Mouse (Mus musculus): ENCODE results near the gene Tll2. TPM values are rescaled to one million over a fixed set of nuclear protein-coding genes. Genes with fewer than 3 reads are reported as not detected.

The Tll2 gene
- polyA plus RNA-seq, 1 experiment from 2014 or later, result not detected

GRCm38 (mm10) chr19:41088491-41088890, 118.1 kb downstream of the Tll2 start:
- ATAC-seq (no peak), DNase-seq (ENCODE audit: low spot score) (no peak)
- Histone ChIP-seq H3K4me3 (ENCODE audit: low read depth, low read length) (no peak overlapping the region), H3K4me1 (ENCODE audit: insufficient read depth, low read depth, low read length) (no peaks in the 10 kb centered on the region), H3K4me2 (replicated peaks; ENCODE audit: low read depth, low read length) (0 out of 2 replicates have a peak overlapping the region, but pooled peaks have one; percentile 11), H3K9me3 (ENCODE audit: low read length) (no peaks in the 10 kb centered on the region), H3K27me3 (replicated peaks; ENCODE audit: insufficient read depth, low read length) (no peaks in the 10 kb centered on the region), H3K9ac (replicated peaks; ENCODE audit: low read depth) (no peak overlapping the region), H3K27ac (ENCODE audit: low read length) (no peak overlapping the region), H3K36me3 (ENCODE audit: insufficient read depth, low read length) (no peaks in the 10 kb centered on the region)
- TF ChIP-seq EP300 (IDR thresholded peaks at IDR 0.05) (no peak), CTCF (IDR thresholded peaks at IDR 0.05) (no peak)
- WGBS, result 32% methylated on average over 18 of the region's 18 CpGs

- Histone ChIP-seq H3K27me3 (replicated peaks; ENCODE audit: insufficient read depth, low read length) (no peaks in the 10 kb centered on the region), H3K9ac (replicated peaks; ENCODE audit: low read depth) (no peak overlapping the region), H3K4me2 (replicated peaks; ENCODE audit: low read depth, low read length) (no peak overlapping the region), H3K9me3 (ENCODE audit: low read length) (no peaks in the 10 kb centered on the region), H3K4me1 (ENCODE audit: insufficient read depth, low read depth, low read length) (no peaks in the 10 kb centered on the region), H3K4me3 (ENCODE audit: low read depth, low read length) (no peak overlapping the region), H3K27ac (ENCODE audit: low read length) (no peak overlapping the region), H3K36me3 (ENCODE audit: insufficient read depth, low read length) (no peaks in the 10 kb centered on the region)
- 62% methylated on average over 4 of the region's 4 CpGs for WGBS
- DNase-seq (ENCODE audit: low spot score) (no peak), ATAC-seq (no peak)
- TF ChIP-seq EP300 (IDR thresholded peaks at IDR 0.05) (no peak), CTCF (IDR thresholded peaks at IDR 0.05) (no peak)
Measured at GRCm38 (mm10) chr19:41087901-41088300, 118.7 kb downstream of the Tll2 start.

GRCm38 (mm10) chr19:41086700-41087099, 119.9 kb downstream of the Tll2 start:
- Histone ChIP-seq H3K36me3 (ENCODE audit: insufficient read depth, low read length) (no peaks in the 10 kb centered on the region), H3K9me3 (ENCODE audit: low read length) (no peaks in the 10 kb centered on the region), H3K4me1 (ENCODE audit: insufficient read depth, low read depth, low read length) (no peaks in the 10 kb centered on the region), H3K27ac (ENCODE audit: low read length) (no peak overlapping the region), H3K4me2 (replicated peaks; ENCODE audit: low read depth, low read length) (no peak overlapping the region), H3K27me3 (replicated peaks; ENCODE audit: insufficient read depth, low read length) (no peaks in the 10 kb centered on the region), H3K9ac (replicated peaks; ENCODE audit: low read depth) (no peak overlapping the region), H3K4me3 (ENCODE audit: low read depth, low read length) (no peak overlapping the region)
- DNase-seq (ENCODE audit: low spot score), result peak; percentile 82
- ATAC-seq, result peak; percentile 41; the same call in 1 of the 2 replicates
- no peak for TF ChIP-seq EP300 (IDR thresholded peaks at IDR 0.05)
- TF ChIP-seq CTCF (IDR thresholded peaks at IDR 0.05), result peak; percentile 87
- 0% methylated on average over 2 of the region's 2 CpGs for WGBS

- H3K9me3 ChIP-seq (ENCODE audit: low read length), result no peaks in the 10 kb centered on the region
- no peaks in the 10 kb centered on the region for H3K27me3 ChIP-seq (replicated peaks; ENCODE audit: insufficient read depth, low read length)
- H3K4me3 ChIP-seq (ENCODE audit: low read depth, low read length), result no peak overlapping the region
- no peaks in the 10 kb centered on the region for H3K36me3 ChIP-seq (ENCODE audit: insufficient read depth, low read length)
- H3K4me1 ChIP-seq (ENCODE audit: insufficient read depth, low read depth, low read length), result no peaks in the 10 kb centered on the region
- TF ChIP-seq CTCF (IDR thresholded peaks at IDR 0.05) (no peak), EP300 (IDR thresholded peaks at IDR 0.05) (no peak)
- DNase-seq (ENCODE audit: low spot score) (no peak), ATAC-seq (no peak)
- WGBS, result 85% methylated on average over 6 of the region's 6 CpGs
- H3K9ac ChIP-seq (replicated peaks; ENCODE audit: low read depth), result no peak overlapping the region
- H3K27ac ChIP-seq (ENCODE audit: low read length), result no peak overlapping the region
- no peak overlapping the region for H3K4me2 ChIP-seq (replicated peaks; ENCODE audit: low read depth, low read length)
Measured at GRCm38 (mm10) chr19:41086289-41086688, 120.3 kb downstream of the Tll2 start.

GRCm38 (mm10) chr19:41083646-41084045, 123.0 kb downstream of the Tll2 start:
- WGBS, result 85% methylated on average over 14 of the region's 14 CpGs
- no peaks in the 10 kb centered on the region for H3K27me3 ChIP-seq (replicated peaks; ENCODE audit: insufficient read depth, low read length)
- H3K4me3 ChIP-seq (ENCODE audit: low read depth, low read length), result no peak overlapping the region
- TF ChIP-seq EP300 (IDR thresholded peaks at IDR 0.05), result no peak
- no peak for TF ChIP-seq CTCF (IDR thresholded peaks at IDR 0.05)
- DNase-seq (ENCODE audit: low spot score), result no peak
- ATAC-seq, result no peak
- no peaks in the 10 kb centered on the region for H3K36me3 ChIP-seq (ENCODE audit: insufficient read depth, low read length)
- H3K9me3 ChIP-seq (ENCODE audit: low read length), result no peaks in the 10 kb centered on the region
- no peak overlapping the region for H3K4me2 ChIP-seq (replicated peaks; ENCODE audit: low read depth, low read length)
- no peak overlapping the region for H3K27ac ChIP-seq (ENCODE audit: low read length)
- no peaks in the 10 kb centered on the region for H3K4me1 ChIP-seq (ENCODE audit: insufficient read depth, low read depth, low read length)
- H3K9ac ChIP-seq (replicated peaks; ENCODE audit: low read depth), result no peak overlapping the region

- Histone ChIP-seq H3K9me3 (ENCODE audit: low read length) (no peaks in the 10 kb centered on the region), H3K27ac (ENCODE audit: low read length) (no peak overlapping the region), H3K27me3 (replicated peaks; ENCODE audit: insufficient read depth, low read length) (no peaks in the 10 kb centered on the region), H3K4me1 (ENCODE audit: insufficient read depth, low read depth, low read length) (no peaks in the 10 kb centered on the region), H3K4me2 (replicated peaks; ENCODE audit: low read depth, low read length) (no peak overlapping the region), H3K9ac (replicated peaks; ENCODE audit: low read depth) (no peak overlapping the region), H3K36me3 (ENCODE audit: insufficient read depth, low read length) (no peaks in the 10 kb centered on the region), H3K4me3 (ENCODE audit: low read depth, low read length) (no peak overlapping the region)
- WGBS, result 80% methylated on average over 3 of the region's 3 CpGs
- no peak for DNase-seq (ENCODE audit: low spot score)
- TF ChIP-seq CTCF (IDR thresholded peaks at IDR 0.05) (no peak), EP300 (IDR thresholded peaks at IDR 0.05) (no peak)
- no peak for ATAC-seq
Measured at GRCm38 (mm10) chr19:41081589-41081988, 125.0 kb downstream of the Tll2 start.

GRCm38 (mm10) chr19:41076906-41077305, 129.7 kb downstream of the Tll2 start, which contains the start of gene Opalin:
Gene Opalin (minus strand): TSS chr19:41077113.
- H3K4me2 ChIP-seq (replicated peaks; ENCODE audit: low read depth, low read length), result no peak within 1 kb of the TSS
- no peak within 1 kb of the TSS for H3K9ac ChIP-seq (replicated peaks; ENCODE audit: low read depth)
- H3K4me3 ChIP-seq (ENCODE audit: low read depth, low read length), result no peak within 1 kb of the TSS
- H3K36me3 ChIP-seq (ENCODE audit: insufficient read depth, low read length), result no peaks in the 10 kb centered on the region
- no peak within 1 kb of the TSS for H3K27ac ChIP-seq (ENCODE audit: low read length)
- WGBS, result 87% methylated on average over 3 of the region's 3 CpGs
- H3K9me3 ChIP-seq (ENCODE audit: low read length), result no peaks in the 10 kb centered on the region
- no peak for DNase-seq (ENCODE audit: low spot score)
- TF ChIP-seq CTCF (IDR thresholded peaks at IDR 0.05) (no peak), EP300 (IDR thresholded peaks at IDR 0.05) (no peak)
- no peak for ATAC-seq
- no peaks in the 10 kb centered on the region for H3K4me1 ChIP-seq (ENCODE audit: insufficient read depth, low read depth, low read length)
- H3K27me3 ChIP-seq (replicated peaks; ENCODE audit: insufficient read depth, low read length), result no peaks in the 10 kb centered on the region

Data from lung, postnatal 0 days (tissue).